Mouse (Mus musculus): ENCODE measurements around the gene Ahcyl1.
A peak's percentile ranks its signal among the peaks of the same experiment; 100 is the strongest.
"Not testable (repeated sequence)": the region's sequence is repeated elsewhere in the genome, so short reads cannot be mapped to it uniquely, and the experiment has no call there.

Gene Ahcyl1

GRCm38 (mm10) chr3:107655491-107655890, 40.9 kb downstream of the Ahcyl1 start:
- no peak for DNase-seq (ENCODE audit: low spot score)

- no peak for DNase-seq (ENCODE audit: low spot score)
These were observed 41.5 kb downstream of the Ahcyl1 start for GRCm38 (mm10) chr3:107654861-107655260.

- no peak for DNase-seq (ENCODE audit: low spot score)
These were observed 43.4 kb downstream of the Ahcyl1 start for GRCm38 (mm10) chr3:107652968-107653367.

DNA sequence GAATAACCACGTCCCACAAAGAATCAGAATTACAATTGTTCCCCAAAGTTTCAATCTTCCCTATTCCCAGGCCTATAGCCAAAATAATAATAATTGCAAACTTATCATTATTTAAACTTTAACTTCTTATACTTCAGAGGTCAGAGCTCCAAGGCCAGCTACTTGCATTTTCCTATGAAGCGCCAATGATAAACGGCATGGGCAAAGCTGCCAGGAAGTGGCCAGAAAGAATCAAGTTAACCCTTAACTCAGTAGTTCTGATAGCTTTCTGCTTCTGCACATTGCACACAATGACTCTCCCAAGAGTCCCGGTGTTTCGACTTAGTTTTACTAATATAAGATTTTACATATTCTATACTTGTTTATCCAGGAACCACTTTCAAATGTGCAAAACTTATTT, 46.1 kb downstream of the Ahcyl1 start:
- DNase-seq (ENCODE audit: low spot score), result not testable (repeated sequence)

DNA sequence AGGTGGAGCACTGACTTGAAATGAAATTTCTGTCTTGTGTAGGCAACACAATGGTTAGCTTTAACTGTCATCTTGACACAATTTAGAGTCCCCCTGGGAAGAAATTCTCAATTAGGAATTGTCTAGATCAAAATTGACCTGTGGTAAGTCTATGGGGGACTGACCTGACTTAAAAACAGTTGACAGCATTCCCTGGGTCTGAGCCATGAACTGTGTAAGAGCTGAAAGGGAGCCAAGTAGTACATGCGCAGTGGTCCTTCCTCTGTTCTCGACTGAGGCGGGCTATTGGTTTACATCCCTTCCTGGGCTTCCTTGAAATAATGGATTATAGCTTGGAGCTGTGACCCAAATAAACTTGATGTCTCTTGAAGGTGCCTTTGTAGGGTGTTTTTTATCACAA, 49.4 kb downstream of the Ahcyl1 start:
- DNase-seq (ENCODE audit: low spot score), result no peak

- no peak for DNase-seq (ENCODE audit: low spot score)
These were observed 58.7 kb downstream of the Ahcyl1 start for GRCm38 (mm10) chr3:107637606-107638172.

DNA sequence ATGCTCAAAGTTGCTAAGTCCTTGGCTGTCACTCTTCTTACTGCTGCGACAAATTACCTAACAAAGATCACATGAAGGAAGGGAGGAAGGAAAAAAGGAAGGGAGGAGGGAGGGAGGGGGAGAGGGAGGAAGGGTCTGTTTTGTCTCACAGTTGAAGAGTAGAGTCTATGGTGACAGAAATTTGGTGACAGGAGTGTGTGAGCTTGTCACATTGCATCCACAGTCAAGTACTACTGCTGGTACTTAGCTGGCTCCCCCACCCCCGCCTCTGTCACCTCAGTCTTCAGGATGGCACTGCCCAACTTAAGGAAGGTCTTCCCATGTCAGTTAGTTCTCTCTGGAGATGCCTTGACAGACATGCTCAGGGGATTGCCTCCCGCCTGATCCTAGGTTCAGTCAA, 60.1 kb downstream of the Ahcyl1 start:
- DNase-seq (ENCODE audit: low spot score), result no peak

GRCm38 (mm10) chr3:107635836-107636235, 60.5 kb downstream of the Ahcyl1 start:
- DNase-seq (ENCODE audit: low spot score), result no peak

GRCm38 (mm10) chr3:107633906-107634305, 62.5 kb downstream of the Ahcyl1 start:
- no peak for DNase-seq (ENCODE audit: low spot score)

DNA sequence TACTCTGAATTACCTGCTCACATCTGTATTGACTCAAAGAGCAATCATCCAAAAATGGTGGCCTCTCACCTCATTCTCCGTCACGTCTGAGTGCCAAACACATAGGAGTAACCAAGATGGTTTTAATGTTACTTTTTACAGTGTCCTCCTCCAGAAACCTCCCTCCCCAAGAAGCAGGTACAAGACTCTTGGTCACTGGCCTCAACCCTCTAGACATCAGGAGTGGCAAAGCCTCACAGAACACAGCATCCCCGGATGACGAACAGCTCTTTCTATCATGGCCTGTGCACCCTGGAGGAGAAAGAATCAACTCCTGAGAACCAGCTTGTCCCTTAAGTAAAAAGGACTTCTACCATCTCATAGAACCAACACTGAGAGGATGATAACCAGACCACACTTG, 63.6 kb downstream of the Ahcyl1 start:
- no peak for DNase-seq (ENCODE audit: low spot score)

GRCm38 (mm10) chr3:107631523-107631958, 64.8 kb downstream of the Ahcyl1 start, which contains the start of gene Strip1:
Gene Strip1, minus strand, starts transcription at chr3:107631694.
- DNase-seq (ENCODE audit: low spot score), result peak; percentile 94

DNA sequence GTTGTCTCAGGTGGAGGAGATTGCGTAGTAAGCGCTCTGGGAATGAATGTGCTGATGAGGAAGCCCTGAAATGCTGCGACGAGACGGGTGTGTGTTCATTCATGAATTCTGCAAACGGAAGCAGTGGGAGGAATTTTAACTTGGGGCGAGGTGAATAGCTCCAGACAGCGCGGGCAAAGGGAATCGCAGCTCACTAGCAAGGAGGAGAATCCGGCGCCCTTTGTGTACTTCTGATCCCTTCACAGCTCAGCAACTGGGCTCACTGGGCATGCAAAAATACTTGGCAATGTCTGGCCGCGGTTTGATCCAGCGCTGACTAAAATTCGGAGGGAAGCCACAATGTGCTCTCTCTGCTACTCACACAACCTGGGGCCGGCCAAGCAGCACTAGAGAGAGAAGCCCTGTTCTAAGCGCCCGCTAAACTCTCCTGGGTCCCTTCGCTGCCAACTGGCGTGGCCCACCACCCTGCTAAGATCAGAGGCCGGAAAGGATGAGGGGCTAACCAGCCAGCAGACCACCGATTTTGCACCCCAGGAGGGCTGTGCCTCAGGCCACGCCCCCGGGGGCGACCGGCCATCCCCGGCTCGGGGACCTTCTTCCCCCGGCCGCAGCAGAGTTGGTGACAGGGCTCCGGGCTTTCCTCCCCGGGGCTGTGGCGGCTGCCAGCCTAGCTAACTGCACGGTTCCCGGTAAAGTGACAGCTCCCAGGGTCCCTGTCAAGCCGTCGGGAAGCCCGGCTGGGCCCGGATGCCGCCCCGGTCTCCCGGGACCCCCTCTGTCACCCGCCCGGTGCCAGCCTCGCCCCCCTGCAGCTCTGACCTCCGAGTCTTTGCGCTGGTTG, 65.5 kb downstream of the Ahcyl1 start, which contains the start of gene Gm10961:
Gm10961 (plus strand) TSS at position 641 of the 841 bp plus-strand sequence.
- peak; percentile 28 for DNase-seq (ENCODE audit: low spot score)

DNA sequence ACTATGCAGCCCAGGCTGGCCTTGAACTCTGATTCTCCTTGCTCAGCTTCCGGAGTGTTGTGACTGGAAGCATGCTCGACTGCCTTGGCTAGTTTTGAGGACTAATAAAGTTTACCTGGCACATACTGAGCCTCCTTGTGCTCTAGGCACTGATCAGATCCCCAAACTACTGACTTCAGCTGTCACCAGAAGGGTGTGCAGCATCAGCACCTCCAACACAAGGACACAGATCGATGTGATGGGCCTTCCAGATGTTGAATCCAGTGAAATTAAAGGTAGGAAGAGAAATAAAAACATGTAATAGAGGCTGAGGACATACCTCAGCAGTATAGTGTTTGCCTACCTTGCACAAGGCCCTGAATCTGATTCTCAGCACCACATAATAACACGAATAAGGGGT, 66.9 kb downstream of the Ahcyl1 start:
- no peak for DNase-seq (ENCODE audit: low spot score)

GRCm38 (mm10) chr3:107628551-107628950, 67.8 kb downstream of the Ahcyl1 start:
- DNase-seq (ENCODE audit: low spot score), result no peak

GRCm38 (mm10) chr3:107627641-107628040, 68.7 kb downstream of the Ahcyl1 start:
- DNase-seq (ENCODE audit: low spot score), result no peak

DNA sequence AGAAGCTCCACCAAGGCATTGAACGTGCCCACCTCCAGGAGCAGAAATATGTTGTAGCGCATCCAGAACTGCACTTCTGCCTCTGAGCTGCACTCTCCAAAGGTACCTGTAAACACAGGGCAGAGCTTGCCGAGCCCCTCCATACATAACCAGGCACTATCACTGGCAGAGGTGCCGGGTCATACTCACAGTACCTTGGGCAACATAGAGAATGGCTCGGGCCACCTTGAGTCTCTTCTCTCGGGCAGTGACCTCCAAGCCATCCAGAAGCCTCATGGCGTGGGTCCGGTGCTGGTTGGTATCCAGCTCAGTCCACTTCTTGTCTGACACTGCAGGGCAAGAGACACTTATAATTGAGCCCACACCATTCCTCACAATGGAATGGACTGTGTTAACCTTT, 69.6 kb downstream of the Ahcyl1 start:
- DNase-seq (ENCODE audit: low spot score), result no peak

DNA sequence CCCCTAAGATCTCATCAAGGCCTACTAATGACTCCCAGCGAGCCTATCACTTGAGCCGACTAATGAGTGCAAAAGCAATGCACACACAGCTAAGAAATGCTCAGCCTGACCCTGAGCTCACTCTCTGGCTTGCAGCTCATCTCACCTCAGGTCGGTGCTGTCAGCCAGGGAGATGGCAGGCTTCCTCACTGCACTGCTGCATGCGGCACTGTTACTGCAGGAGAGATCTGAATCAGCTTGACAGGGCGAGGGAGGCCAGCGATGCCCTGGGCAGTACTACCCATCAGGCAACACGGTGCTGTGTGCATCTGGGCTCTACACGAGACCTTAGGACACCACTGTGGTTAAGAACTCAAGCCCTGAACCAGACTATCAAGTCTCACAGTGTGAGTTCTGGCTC, 70.8 kb downstream of the Ahcyl1 start:
- DNase-seq (ENCODE audit: low spot score), result no peak

GRCm38 (mm10) chr3:107624424-107624823, 71.9 kb downstream of the Ahcyl1 start:
- no peak for DNase-seq (ENCODE audit: low spot score)

DNA sequence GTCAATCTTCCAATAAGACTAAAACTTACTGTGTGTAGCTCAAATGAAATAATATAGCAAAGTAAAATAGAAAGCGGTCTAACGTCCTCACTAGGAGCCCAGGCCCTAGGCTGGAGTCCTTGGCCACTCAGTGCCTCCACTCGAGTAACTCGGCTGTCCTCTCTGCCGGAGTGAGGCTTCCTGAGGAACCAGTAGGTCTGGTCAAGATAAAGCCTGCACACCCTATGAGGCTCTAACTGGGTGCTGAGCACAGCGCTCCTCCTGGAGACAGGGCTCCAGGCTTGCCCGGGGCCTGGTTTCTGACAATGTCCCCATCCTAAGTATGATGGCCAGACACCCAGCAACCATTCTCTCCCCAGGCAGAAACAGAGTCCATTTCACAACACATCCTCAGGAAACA, 73.8 kb downstream of the Ahcyl1 start:
- DNase-seq (ENCODE audit: low spot score), result no peak

GRCm38 (mm10) chr3:107621286-107622075, 74.9 kb downstream of the Ahcyl1 start:
- DNase-seq (ENCODE audit: low spot score), result peak; percentile 1

DNA sequence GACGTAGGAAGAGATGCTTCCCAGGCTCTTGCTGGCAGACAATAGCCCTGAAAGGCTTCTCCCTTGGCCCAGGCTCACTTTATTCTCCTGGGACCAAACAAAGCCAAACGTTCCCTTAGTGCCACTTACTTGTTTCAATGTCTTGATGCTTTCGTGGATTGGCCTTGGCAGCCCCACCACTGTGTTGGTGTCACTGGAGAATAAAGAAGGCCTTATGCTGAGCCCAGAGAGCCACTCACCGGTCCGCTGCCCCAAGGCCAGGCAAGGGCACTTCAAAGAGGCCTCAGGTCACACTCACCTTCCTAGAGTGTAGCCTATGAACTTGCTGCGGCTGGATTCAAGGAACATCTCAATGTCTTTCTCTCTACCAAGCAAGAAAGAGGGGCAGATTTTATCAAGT, 76.4 kb downstream of the Ahcyl1 start:
- peak; percentile 1 for DNase-seq (ENCODE audit: low spot score)

DNA sequence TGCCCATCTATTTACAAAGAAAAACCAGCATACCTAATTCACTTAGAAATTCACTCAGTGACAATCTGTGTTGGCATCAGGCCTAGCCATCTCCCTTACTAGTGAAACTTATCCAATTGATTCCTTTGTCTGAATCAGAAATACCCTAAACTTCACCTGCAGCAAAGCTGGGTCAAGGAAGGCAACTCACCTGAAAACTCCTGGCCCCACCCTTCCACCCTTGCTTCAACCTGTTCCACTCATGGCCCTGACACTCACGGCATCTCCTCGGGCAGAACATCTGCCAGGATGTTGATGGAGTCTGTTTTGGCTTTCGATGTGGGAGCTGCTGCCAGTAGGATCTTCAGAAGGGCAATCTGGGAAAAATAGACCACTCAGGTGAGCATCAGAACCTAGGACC, 78.6 kb downstream of the Ahcyl1 start:
- DNase-seq (ENCODE audit: low spot score), result peak; percentile 1
